Mouse (Mus musculus) spleen, postnatal 4 days (tissue): ENCODE results near the gene Cdh5.
"Not testable (repeated sequence)": the region's sequence is repeated elsewhere in the genome, so short reads cannot be mapped to it uniquely, and the experiment has no call there.

ENCODE experiments used
- DNase-seq, 2 experiments: peaks; one replicate each; pipeline ENCODE4 v3.0.0; 2022; ENCODE audit warnings: low spot score in 2 of 2

Gene Cdh5

DNA sequence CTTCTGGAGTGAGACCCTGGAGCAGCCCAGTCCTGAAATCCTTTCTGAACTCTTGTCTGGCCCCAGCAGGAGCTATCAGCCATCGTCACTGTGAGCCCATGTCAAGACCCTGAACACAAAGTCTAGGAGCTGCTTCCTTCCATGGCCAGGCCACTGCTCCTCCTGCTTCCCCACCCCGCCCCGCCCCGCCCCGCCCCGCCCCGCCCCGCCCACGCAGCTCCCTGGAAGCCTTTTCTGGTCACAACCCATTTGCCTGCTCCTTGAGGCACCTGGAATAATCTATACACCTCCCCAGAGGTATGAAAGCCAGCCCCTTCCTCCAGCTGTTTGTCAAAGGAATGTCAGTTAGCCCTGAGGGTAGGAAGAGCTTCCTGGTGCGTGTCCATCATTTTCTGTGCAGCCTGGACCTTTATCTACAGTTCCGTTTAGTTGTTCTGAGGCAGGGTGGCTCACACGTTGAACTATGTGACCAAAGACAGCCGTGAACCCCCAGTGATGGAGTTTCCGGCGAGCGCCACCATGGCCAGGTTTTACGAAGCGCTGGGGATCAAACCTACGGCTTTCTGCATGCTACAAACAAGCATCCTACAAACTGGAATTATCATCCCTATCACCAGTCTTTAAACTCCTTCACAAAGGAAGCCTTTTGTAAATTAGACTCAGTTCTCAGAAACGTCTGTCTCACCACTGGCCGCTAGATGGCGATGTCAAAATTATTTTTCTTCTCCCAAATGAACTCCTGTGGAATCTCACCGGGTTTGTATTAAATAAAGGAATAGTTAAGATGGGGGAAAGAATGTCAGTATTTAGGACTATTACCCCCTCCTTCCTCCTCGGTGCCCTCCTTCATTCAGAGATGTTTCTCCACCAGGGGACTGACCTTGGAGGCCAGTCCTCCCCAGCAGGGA, 10.2 kb upstream of the Cdh5 start:
- DNase-seq, result not testable (repeated sequence)

DNA sequence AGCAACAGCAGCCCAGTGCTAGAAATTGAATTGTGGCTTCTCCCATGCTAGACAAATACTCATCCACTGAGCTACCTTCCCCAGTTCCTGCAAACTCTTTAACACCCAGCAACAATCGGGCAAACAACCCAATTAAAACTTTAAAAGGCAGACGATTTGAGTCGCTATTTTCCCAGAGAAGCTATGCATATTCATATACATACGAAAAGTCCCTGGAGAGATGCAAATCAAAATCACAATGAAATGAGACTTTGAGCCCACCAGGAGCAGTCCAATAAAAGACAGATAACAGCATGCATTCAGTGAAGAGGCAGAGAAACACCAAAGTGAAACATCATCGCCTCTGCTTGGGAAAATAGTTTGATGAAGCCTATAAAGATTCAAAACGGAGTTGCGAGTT, 8.1 kb upstream of the Cdh5 start:
- DNase-seq, result no peak

DNA sequence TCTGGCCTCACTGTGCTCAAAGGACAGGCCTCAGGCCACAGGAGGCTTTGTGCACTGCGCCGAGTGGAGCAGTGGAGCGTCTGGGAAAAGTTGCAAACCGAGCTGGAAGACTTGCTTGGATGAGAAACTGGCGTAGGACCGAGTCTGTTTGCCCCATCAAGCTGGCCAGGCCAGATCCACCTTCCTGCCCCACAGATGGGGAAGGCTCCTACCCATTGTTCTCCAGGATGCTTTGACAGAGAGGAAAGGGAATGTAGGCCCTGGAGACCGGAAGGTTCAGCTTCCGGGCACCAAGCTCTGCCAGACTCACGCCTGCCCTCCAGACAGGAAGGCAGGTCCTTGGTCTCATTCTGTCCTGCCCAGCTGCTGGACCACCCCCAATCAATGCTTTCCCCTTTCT, 5.8 kb upstream of the Cdh5 start:
- no peak for DNase-seq

DNA sequence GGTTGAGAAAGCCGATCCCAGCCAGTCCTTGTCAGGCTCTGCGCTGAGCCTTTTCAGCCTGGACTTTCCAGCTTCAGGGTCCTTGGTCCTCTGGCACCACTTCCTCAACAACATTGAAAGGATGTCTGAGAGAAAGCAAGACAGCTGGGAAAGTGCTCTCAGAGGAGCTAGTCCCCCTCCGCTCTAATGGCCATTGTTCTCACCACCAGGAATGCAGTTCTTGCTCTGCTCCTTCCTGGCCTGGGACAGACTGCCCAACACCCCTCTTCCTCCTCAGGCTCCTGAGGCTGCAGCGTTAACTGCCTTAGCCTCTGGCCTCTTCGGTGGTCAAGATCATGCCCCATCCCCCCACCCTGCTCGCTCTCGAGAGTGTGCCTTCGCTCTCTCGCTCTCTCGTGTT, 4.8 kb upstream of the Cdh5 start:
- no peak for DNase-seq

DNA sequence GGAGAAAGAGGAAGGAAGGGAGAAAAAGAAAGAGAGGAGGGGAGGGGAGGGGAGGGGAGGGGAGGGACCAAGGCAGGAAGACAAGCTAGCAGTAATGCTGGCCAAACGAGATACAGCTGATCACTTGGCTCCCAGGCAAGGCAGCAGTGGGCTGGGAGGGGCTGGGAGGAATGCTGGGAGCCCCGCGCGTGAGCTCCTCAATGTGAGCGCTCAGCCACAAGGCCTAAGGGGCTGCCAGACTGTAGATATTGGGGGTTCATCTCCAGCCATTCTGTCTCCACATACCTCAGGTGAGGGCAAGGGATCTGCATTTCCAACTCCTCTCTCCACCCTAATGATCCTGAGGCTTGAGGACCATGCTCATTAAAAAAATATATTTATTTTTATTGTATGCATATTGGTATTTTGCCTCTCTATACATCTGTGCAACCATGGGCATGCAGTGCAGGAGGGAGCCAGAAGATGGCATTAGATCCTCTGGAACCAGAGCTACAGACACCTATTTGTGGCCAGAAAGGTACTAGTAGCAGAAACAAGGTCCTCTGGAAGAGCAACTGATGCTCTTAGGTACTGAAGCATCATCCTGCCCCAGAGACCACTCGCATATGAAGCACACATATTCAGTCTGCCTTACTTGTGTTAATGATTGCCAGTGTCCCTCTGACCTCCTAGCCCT, 2.6 kb upstream of the Cdh5 start:
- DNase-seq, result peak in 1 of 2 experiments; percentile 45

DNA sequence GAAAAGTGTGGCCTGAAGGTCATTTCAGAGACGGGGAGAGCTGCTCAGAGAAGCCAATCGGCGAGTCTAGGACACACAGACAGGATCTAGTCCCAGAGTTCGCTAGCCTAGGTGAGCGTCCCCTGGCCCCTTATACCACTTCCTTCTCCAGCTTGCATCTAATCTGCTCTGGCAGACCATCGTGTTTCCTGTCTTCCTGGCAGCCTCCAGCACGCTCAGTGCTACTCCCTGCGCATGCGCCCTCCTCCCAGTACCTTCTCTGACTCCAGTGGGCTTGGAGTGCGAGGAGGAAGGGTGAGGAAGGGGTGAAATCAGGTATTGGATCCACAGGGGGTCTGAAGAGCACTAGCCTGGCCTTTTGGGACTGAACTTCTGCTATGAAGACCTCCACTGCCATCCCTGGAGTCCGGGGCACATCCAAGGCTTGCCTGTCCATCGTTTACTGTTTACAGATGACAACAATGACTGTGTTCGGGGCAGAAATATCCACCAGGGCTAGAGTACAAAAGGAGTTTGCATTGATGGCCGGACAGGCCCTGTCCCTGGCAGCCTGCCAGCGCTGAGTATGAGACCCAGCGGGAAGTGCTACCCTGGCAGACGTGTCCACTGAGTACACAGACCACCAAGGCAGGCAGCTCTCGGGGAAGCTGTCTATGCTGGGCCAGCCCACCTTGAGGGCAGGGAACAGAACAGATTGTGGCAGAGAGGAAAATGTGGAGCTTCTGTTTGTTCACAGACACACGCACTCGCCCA, 1.9 kb upstream of the Cdh5 start:
- DNase-seq, result peak in 1 of 2 experiments; percentile 71

DNA sequence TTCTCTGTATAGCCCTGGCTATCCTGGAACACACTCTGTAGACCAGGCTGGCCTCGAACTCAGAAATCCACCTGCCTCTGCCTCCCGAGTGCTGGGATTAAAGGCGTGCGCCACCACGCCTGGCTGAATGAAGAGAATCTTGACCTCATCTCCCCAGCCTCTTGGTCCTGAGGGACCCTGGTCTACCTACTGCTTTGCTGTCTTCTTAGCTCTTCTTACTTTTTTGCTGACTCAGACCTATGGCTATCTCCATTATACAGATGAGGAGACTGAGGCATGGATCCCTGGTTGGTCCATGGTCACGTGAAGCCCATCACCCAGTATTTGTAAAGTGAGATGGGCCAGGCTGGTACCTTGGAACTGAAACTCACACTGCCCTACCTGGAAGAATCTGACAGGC, 701 bp upstream of the Cdh5 start:
- not testable (repeated sequence) for DNase-seq

DNA sequence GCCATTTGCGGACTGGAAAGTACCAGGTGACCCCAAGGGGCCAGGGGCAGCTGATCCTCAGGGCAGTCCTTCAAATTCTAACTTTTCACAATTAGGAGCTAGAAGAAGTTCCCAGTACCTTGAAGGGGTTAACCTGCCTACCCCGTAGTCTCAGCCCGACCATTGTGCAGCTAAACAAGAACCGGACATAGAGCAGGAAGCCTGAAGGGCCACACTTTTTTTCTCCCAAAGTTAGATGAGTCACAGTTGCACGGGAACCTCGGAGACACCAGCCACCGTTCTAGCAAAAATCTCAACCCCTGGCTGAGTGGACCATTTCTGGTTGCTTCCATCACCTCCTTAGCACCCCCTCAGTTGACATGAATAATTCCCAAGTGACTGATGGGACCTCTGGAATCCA, 2.0 kb downstream of the Cdh5 start:
- DNase-seq, result no peak

DNA sequence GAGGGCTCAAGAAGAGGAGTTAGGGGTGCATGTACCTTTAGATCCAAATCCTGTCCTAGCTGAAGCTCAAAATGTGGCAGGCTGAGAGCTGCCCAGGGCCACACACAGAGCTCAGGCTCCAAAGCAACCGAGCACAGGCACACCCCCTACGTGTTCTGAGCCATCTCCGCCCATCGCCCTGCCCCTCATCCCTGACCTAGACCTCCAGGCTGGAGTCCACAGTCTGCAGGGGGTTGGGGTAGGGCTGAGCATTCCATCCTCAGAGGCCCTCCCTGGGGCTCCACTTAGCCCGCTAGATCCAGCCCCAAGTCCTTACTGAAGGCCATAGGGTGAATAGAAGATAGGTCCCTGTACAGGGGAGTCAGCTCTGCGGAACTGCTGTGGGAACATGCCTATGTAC, 4.3 kb downstream of the Cdh5 start:
- no peak for DNase-seq

DNA sequence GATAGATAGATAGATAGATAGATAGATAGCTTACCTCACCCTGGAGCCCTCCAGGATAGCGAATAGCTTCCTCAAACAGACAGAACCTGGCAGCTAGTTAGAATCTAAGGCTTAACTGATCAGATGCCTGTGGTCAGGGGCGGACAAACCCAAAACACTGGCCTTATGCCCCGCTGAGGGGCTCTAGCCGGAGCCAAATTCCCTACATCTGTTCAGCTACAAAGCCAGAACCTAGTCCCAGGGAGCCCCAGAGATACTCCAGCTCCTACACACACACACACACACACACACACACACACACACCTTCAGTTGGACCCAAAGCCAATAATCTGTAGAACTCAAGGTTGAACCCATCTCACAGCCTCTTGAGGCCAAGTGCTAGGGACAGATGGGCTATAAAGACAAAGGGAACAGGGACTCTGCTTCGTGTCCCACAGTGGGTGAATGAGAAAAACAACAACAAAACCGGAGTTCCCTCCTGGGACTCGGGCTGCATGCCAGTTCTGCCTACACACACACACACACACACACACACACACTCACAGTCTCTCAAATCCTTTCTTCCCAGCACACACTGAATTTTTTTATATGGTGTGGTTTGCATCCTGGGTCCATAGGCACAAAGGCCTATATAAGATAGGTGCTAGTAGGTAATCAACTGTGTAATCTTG, 5.0 kb downstream of the Cdh5 start:
- DNase-seq, result no peak

DNA sequence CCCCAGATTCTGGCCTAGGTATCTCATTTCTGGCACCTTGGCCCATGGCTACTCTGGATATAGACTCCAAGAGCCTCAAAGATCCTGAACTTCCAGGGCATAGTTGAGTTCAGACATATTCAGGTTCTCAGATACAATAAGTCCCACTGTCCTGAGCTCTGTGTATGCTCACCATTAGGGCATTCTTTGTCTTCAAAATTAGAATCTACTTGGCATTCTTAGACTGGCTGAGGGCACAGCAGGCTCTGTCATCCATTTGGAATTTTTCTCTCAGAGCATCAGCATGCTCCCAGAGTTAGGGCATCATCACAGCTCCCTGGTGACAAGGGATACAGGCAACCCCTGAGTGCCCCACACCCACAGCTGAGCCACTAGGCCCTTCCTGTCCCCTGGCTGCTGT, 5.7 kb downstream of the Cdh5 start:
- DNase-seq, result no peak

DNA sequence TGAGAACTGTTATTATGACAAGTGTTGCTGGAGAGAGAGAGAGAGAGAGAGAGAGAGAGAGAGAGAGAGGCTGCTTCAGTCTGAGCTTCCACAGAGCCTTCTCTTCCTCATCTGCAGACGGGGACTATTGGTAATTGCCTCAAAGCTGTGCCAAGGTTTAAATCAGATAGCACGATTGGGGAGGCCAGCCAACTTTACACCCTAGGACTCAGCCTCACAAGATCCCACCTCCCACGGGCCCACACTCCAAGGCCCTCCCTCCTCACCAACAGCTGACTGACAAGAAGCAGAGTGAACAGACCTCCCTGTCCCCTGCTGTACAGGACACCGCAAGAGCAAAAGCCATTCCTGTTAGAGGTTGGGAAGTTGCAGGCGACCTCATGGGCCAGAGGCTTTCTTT, 6.6 kb downstream of the Cdh5 start:
- no peak for DNase-seq

DNA sequence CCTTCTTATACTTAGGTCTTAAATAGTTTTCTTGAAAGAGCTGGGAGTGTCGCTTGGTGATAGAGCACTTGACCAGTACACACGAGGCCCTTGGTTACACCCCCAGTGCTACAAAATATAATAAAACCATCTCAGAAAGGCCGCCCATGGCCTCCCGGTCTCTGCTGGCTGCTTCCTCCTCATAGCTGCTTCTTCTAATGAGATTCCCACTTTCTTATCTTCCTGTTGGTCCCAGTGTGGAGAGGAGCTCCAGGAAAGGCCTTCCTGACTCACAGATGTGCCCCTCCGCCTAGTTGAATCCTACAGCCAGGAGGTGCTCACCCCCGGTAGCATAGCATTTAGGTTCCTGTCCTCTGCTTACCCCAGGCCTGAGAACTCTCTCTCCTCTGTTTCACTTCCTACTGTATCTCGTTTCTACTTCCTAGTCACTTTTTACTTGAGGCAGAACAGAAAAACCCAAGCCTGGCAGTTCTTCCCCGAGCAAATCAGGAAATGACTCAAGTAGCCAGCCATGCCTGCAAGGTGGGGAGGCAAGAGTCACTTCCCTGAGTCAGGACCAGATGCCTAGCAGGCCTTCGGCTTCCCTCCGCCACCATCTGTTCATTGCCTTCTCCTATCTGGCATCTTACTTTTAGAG, 9.2 kb downstream of the Cdh5 start:
- DNase-seq, result peak in 1 of 2 experiments; percentile 26

DNA sequence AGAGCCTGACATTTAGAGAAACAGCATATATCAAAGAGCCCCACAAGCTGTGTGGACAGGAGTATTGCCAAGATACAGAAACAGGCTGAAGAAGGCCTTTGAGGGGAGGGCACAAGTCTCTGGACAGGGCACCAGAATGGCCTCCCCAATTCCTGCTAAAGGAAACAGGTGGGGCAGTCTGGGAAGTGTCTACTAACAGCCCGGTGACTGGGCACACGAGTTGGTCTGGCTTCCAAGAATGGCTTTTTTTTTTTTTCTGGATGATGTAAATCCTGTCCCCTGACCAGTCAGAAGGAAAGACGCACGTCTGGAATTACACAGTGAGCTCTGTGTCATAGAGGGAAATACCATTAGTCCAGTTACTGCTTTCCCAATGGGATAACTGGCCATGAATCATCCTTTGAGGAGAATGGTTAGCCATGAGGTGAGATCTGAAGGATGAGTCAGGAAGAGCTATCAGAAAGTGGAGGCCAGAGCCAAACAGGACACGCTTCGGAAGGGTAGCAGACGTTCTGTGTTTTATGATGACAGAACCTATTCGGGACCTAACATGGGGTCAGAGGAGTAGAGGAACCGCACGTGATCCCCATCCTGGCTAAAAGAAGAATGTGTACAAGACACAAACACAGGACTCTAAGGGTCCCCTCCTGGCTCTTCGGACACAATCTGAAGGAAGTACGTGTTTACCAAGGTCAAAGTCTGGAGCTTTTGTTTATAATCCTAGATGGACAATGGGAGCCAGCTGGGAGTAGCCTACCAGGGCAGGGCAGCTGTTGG, 20.4 kb downstream of the Cdh5 start:
- DNase-seq, result no peak

DNA sequence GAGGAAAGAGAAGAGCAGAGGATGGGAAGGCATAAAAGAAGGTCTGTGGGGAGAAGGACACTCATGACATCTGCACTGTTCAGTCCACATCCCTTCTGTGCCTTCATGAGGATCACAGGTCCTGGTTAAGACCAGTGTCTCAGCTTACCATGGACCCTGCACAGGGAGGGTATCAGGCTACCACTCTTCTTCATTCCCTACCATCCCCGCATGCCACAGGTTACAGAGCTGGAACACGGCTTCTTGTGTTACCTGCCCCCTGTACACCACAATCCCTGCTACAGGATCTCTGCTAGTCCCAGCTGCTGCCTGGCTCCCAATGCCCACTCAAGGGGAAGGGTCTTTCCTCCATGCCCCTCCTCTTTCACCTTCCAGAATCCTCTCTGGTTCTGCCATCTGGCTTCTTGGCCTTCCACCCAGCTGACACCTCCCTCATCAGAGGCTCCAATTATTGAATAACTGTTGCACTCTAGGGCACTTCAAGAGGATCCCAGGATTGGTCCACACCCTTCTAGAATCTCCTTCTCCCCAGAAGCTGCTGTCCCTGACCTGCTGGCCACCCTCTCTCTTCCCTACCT, 21.7 kb downstream of the Cdh5 start:
- DNase-seq, result no peak

DNA sequence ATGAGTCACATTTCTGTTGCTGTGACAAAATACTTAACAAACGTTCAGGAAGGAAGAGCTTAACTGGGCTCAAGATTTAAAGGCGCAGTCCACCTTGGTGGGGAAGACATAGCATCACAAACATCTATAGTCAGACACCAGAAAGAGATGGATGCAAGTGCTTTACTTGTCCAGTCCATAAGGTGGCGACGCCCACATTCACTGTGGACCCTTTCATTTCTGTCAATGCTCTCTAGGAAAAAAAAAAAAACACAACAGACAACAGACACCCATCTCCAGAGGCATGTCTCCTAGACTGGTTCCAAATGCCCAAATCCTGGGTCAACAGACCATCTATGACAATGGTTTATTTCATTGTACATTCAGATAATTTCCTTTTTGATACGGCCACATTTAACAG, 23.1 kb downstream of the Cdh5 start:
- DNase-seq, result no peak

DNA sequence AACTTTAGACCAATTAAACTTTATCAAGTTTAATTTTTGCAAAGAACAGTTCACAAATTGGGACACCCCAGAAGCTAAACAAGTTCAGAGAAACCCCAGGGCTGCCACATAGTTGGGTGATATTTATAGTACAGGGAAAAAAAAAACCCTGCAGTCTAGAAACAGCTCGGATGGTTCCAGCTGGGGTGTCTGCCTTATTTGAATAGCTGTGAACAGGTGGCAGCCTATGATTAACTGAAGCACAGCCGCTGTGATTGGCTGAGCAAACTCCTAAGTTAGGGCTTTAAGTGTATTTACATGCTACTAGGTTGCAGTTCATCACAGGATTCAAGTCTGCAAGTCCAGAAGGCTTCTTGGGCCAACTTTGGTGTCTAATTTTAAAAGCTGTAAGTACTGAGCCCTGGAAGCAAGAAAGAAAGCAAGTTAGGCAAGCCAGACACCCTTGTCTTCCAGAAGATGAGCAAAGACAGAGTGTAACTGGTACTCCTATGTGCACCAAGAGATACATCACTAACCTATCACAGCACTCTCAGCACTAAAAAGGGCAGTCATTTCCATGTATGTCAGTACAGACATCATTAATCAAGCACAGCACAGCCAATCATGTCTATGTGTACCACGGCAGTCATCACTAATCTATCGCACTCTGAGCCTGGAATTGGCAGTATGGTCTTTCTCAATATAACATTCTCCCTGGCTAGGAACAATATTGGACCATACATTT, 25.9 kb downstream of the Cdh5 start:
- peak in 1 of 2 experiments; percentile 23 for DNase-seq

DNA sequence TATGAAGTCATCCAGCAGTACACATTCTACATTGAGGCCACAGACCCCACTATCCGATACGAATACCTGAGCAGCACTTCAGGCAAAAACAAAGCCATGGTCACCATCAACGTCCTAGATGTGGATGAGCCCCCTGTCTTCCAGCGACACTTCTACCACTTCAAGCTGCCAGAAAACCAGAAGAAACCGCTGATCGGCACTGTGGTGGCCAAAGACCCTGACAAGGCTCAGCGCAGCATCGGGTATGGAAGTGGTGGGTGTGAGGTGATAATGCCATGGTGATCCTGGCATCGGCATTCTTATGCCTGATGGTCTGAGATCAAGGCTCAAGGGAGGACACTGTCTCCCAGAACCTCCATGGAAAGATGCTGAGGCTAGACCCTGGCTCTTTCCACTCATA, 29.5 kb downstream of the Cdh5 start:
- DNase-seq, result peak in 1 of 2 experiments; percentile 49

DNA sequence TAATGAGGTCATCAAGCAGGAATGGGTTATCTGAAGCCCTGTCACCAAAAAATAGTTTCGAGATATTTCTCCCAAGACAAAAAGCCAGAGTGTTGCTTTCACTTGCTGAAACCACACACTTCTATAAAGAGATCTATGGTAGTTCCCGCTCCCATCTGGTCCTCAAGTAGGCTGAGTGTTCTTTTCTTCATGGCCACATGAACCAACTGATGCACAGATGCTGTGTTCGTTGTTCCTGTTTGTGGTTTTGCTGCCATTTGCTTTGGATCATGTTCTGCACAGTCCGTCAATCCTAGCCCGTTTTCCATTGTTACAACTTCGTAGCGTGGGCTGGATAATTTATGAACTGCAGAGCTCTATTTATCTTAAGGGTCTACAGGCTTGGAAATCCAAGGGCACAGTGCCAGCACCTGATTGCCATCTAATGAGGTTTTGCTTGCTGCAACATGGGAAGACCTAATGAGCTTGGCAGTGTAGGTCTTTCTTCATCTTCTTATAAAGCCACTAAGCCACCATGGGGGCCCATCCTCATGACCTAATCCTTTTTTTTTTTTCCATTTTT, 30.1 kb downstream of the Cdh5 start:
- peak in 1 of 2 experiments; percentile 41 for DNase-seq
